Mouse (Mus musculus) left cerebral cortex, postnatal 36 days (tissue): Measurements from ENCODE around the gene 4931422A03Rik. TPM values are rescaled to one million over a fixed set of nuclear protein-coding genes. Genes with fewer than 3 reads are reported as not detected.

Source experiments
- total RNA-seq, 2 experiments: library from RNA; stranded (reverse); gene quantifications; 2 replicates each; pipeline ENCODE4 v1.2.3; 2021

4931422A03Rik gene
- total RNA-seq, 2 experiments from 2014 or later = not detected

Other genes starting within 250 kb of the 4931422A03Rik start
- gene Caprin1, start 230.7 kb downstream of the 4931422A03Rik start, total RNA-seq = 100 to 1,000 TPM; 283 to 320 TPM
- gene Lmo2, start 70.4 kb downstream of the 4931422A03Rik start, total RNA-seq = 10 to 100 TPM; 15.5 to 17.7 TPM
- 10 to 100 TPM; 54.5 to 57.6 TPM for gene Fbxo3, start 640 bp downstream of the 4931422A03Rik start, total RNA-seq
- gene Gm10912, start 37.5 kb upstream of the 4931422A03Rik start, total RNA-seq = under 1 TPM; 0.32 to 0.95 TPM
- gene Gm10799, start 40.2 kb upstream of the 4931422A03Rik start, total RNA-seq = not detected
- gene Cd59b, start 41.5 kb upstream of the 4931422A03Rik start, total RNA-seq = 1 to 10 TPM in 1 of 2 experiments, under 1 TPM in 1; 0.42 to 1.2 TPM
- 1 to 10 TPM; 3.7 to 4.1 TPM for gene Cd59a, start 67.4 kb upstream of the 4931422A03Rik start, total RNA-seq
- gene A930018P22Rik, start 94.4 kb upstream of the 4931422A03Rik start, total RNA-seq = not detected